Mouse (Mus musculus) limb, embryonic 10.5 days (tissue): ENCODE results near the gene Rap1a. TPM values are rescaled to one million over a fixed set of nuclear protein-coding genes. Genes with fewer than 3 reads are reported as not detected.
A peak's percentile ranks its signal among the peaks of the same experiment; 100 is the strongest.

Experiments
- DNase-seq: peaks from one replicate; pipeline ENCODE4 v3.0.0-alpha.2; 2017; ENCODE audit warnings: low spot score
- H3K27ac ChIP-seq: fragments of 300-500 bp; sonication (generic); 2 replicates; pipeline ENCODE4 v1.5.1; 2016; ENCODE audit warnings: mild to moderate bottlenecking
- H3K27me3 ChIP-seq: fragments of 300-500 bp; sonication (generic); 2 replicates; pipeline ENCODE4 v1.6.1; 2016; ENCODE audit warnings: low read depth, mild to moderate bottlenecking; ENCODE audit not compliant: poor library complexity, severe bottlenecking
- H3K36me3 ChIP-seq: fragments of 300-500 bp; sonication (generic); 2 replicates; pipeline ENCODE4 v1.6.1; 2016; ENCODE audit warnings: mild to moderate bottlenecking, moderate library complexity
- H3K4me1 ChIP-seq: fragments of 300-500 bp; sonication (generic); 2 replicates; pipeline ENCODE4 v1.6.1; 2016
- H3K4me3 ChIP-seq: fragments of 300-500 bp; sonication (generic); 2 replicates; pipeline ENCODE4 v1.5.1; 2016; ENCODE audit warnings: mild to moderate bottlenecking, moderate library complexity
- H3K9me3 ChIP-seq: fragments of 300-500 bp; sonication (generic); replicated peaks from 2 replicates; pipeline ENCODE4 v1.6.1; 2016; ENCODE audit warnings: mild to moderate bottlenecking
- WGBS: fragments of 180-500 bp; shearing (Covaris S2); methylation state at CpG from one replicate; pipeline ENCODE4 v1.1.7; 2016; 5-methylcytosine and 5-hydroxymethylcytosine counted together
- polyA plus RNA-seq: library from polyadenylated mRNA; unstranded; fragments of >200 nt; fragmentation: Nextera tagmentation; extraction: Ambion mirVana; gene quantifications from 2 replicates; pipeline ENCODE4 v1.2.1, GENCODE M21; 2016

Rap1a gene
- polyA plus RNA-seq, 1 experiment from 2014 or later: 71.6 TPM

GRCm38 (mm10) chr3:105737666-105738065 lies 63.5 kb downstream of the Rap1a start:
- 85% methylated on average over 3 of the region's 3 CpGs for WGBS
- no peaks in the 10 kb centered on the region for H3K9me3 ChIP-seq

GRCm38 (mm10) chr3:105737070-105737469 lies 64.1 kb downstream of the Rap1a start:
- no peak overlapping the region for H3K27ac ChIP-seq
- no peaks in the 10 kb centered on the region for H3K27me3 ChIP-seq
- H3K4me1 ChIP-seq: no peaks in the 10 kb centered on the region
- H3K36me3 ChIP-seq: peaks cover 44% of the 10 kb centered on the region
- H3K4me3 ChIP-seq: no peak overlapping the region
- 93% methylated on average over 7 of the region's 7 CpGs for WGBS
- H3K9me3 ChIP-seq: no peaks in the 10 kb centered on the region
- no peak for DNase-seq

More at GRCm38 (mm10) chr3:105737666-105738065, 63.5 kb downstream of the Rap1a start:
- Histone ChIP-seq H3K27me3 (no peaks in the 10 kb centered on the region), H3K36me3 (peaks cover 44% of the 10 kb centered on the region), H3K4me1 (no peaks in the 10 kb centered on the region), H3K4me3 (no peak overlapping the region), H3K27ac (no peak overlapping the region)
- DNase-seq: no peak

GRCm38 (mm10) chr3:105736148-105736547 lies 65.0 kb downstream of the Rap1a start:
- Histone ChIP-seq H3K27ac (no peak overlapping the region), H3K4me1 (no peaks in the 10 kb centered on the region), H3K27me3 (no peaks in the 10 kb centered on the region), H3K4me3 (no peak overlapping the region), H3K9me3 (no peaks in the 10 kb centered on the region), H3K36me3 (peaks cover 48% of the 10 kb centered on the region)
- DNase-seq: no peak
- 89% methylated on average over 1 of the region's 1 CpGs for whole genome bisulfite sequencing

- Histone ChIP-seq H3K27ac (no peak overlapping the region), H3K27me3 (no peaks in the 10 kb centered on the region), H3K9me3 (no peaks in the 10 kb centered on the region), H3K4me3 (no peak overlapping the region), H3K4me1 (no peaks in the 10 kb centered on the region), H3K36me3 (peaks cover 57% of the 10 kb centered on the region)
- DNase-seq: no peak
Observed at GRCm38 (mm10) chr3:105735285-105735684, 65.9 kb downstream of the Rap1a start.

GRCm38 (mm10) chr3:105733538-105733937 lies 67.6 kb downstream of the Rap1a start:
- Histone ChIP-seq H3K27me3 (no peaks in the 10 kb centered on the region), H3K9me3 (no peaks in the 10 kb centered on the region), H3K27ac (no peak overlapping the region), H3K4me3 (no peak overlapping the region), H3K36me3 (peaks cover 54% of the 10 kb centered on the region), H3K4me1 (no peaks in the 10 kb centered on the region)
- no peak for DNase-seq
- WGBS: 95% methylated on average over 4 of the region's 4 CpGs

- Histone ChIP-seq H3K27me3 (no peaks in the 10 kb centered on the region), H3K36me3 (peaks cover 42% of the 10 kb centered on the region), H3K27ac (no peak overlapping the region), H3K4me3 (no peak overlapping the region), H3K4me1 (no peaks in the 10 kb centered on the region), H3K9me3 (no peaks in the 10 kb centered on the region)
- DNase-seq: no peak
- 90% methylated on average over 4 of the region's 4 CpGs for WGBS
Observed at GRCm38 (mm10) chr3:105732360-105732759, 68.8 kb downstream of the Rap1a start.

GRCm38 (mm10) chr3:105726037-105726436 lies 75.1 kb downstream of the Rap1a start:
- Histone ChIP-seq H3K36me3 (peaks cover 9% of the 10 kb centered on the region), H3K4me1 (no peaks in the 10 kb centered on the region), H3K27ac (no peak overlapping the region), H3K9me3 (no peaks in the 10 kb centered on the region), H3K4me3 (no peak overlapping the region), H3K27me3 (no peaks in the 10 kb centered on the region)
- no peak for DNase-seq
- 5% methylated on average over 1 of the region's 1 CpGs for whole genome bisulfite sequencing

DNA sequence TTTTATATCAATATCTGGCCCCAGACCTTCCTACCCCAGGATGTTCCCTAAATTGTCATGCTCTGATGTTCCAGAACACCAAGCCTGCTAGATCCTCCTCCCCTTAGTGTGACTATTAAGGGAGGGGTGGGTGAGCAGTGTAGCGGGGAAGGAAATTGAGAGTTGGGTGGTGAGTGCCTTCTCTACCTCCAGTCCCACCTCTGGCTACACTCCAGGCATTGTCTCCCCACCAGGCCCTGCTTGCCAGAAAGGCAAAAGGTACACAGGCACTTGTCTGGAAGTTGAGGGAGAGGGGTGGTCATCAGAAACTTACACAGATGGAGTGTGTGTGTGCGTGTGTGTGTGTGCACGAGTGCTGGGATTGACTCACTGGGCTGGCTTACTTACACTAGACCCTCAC lies 78.6 kb downstream of the Rap1a start:
- Histone ChIP-seq H3K27me3 (no peaks in the 10 kb centered on the region), H3K4me1 (peaks cover 14% of the 10 kb centered on the region), H3K27ac (no peak overlapping the region), H3K9me3 (no peaks in the 10 kb centered on the region), H3K4me3 (no peak overlapping the region), H3K36me3 (no peaks in the 10 kb centered on the region)
- no peak for DNase-seq
- WGBS: 94% methylated on average over 3 of the region's 3 CpGs

- WGBS: 88% methylated on average over 2 of the region's 2 CpGs
- peaks cover 17% of the 10 kb centered on the region for H3K4me1 ChIP-seq
- no peaks in the 10 kb centered on the region for H3K36me3 ChIP-seq
- H3K27me3 ChIP-seq: no peaks in the 10 kb centered on the region
- H3K27ac ChIP-seq: no peak overlapping the region
- no peak for DNase-seq
- H3K4me3 ChIP-seq: no peak overlapping the region
- no peaks in the 10 kb centered on the region for H3K9me3 ChIP-seq
Observed at GRCm38 (mm10) chr3:105721681-105722201, 79.4 kb downstream of the Rap1a start.

DNA sequence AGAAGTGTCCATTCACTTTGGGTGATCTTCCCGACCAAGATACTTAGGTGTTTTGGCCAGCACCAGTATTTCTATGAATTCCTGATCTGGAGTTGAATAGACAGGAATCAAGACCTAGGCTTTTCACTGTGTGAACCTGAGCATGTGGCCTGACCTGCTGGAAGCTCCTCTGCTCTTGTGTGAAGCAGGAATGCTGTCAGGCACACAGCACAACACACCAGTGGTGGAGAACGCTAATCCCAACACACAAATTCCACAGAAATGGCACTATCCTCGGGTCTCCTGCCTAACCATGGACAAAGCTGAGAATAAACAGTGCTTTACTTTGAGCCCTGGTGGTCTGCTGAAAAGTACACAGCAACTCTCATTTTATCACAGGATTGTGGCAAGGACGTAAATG lies 80.6 kb downstream of the Rap1a start:
- H3K36me3 ChIP-seq: no peaks in the 10 kb centered on the region
- no peaks in the 10 kb centered on the region for H3K9me3 ChIP-seq
- no peak overlapping the region for H3K4me3 ChIP-seq
- H3K27me3 ChIP-seq: no peaks in the 10 kb centered on the region
- DNase-seq: no peak
- H3K27ac ChIP-seq: no peak overlapping the region
- 80% methylated on average over 4 of the region's 4 CpGs for WGBS
- H3K4me1 ChIP-seq: peaks cover 25% of the 10 kb centered on the region

- H3K4me3 ChIP-seq: no peak overlapping the region
- no peaks in the 10 kb centered on the region for H3K27me3 ChIP-seq
- H3K9me3 ChIP-seq: no peaks in the 10 kb centered on the region
- no peak overlapping the region for H3K27ac ChIP-seq
- no peaks in the 10 kb centered on the region for H3K36me3 ChIP-seq
- peaks cover 25% of the 10 kb centered on the region for H3K4me1 ChIP-seq
- WGBS: 85% methylated on average over 4 of the region's 4 CpGs
- DNase-seq: no peak
Observed at GRCm38 (mm10) chr3:105719979-105720378, 81.2 kb downstream of the Rap1a start.

DNA sequence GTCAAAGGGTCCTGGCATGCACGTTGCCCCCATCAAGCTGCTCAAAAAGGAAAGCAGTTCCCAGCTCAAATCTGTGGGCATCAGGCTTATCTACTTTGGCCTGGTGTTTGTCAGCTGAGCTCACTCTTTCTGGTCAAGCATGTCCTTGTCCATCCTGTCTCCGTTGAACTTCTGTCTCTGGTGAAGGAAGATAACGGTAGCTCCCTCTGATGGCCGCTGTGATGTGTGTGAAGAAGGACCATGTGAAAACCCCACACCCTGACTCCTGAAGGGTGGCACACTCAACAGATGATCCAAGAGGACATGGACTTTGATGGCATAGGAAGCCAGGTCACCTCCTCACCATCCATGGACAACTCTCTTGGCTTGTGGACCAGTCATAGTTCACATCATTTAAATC lies 82.4 kb downstream of the Rap1a start:
- Histone ChIP-seq H3K27ac (no peak overlapping the region), H3K4me1 (peaks cover 37% of the 10 kb centered on the region), H3K4me3 (no peak overlapping the region), H3K9me3 (no peaks in the 10 kb centered on the region), H3K36me3 (no peaks in the 10 kb centered on the region), H3K27me3 (no peaks in the 10 kb centered on the region)
- 45% methylated on average over 4 of the region's 4 CpGs for WGBS
- DNase-seq: no peak

GRCm38 (mm10) chr3:105717856-105718555 lies 83.1 kb downstream of the Rap1a start:
- no peak for DNase-seq
- Histone ChIP-seq H3K27me3 (no peaks in the 10 kb centered on the region), H3K4me1 (peaks cover 42% of the 10 kb centered on the region), H3K4me3 (no peak overlapping the region), H3K27ac (peak overlapping the region; percentile 21; the same call in 1 of the 2 replicates), H3K36me3 (no peaks in the 10 kb centered on the region), H3K9me3 (no peaks in the 10 kb centered on the region)
- WGBS: 63% methylated on average over 11 of the region's 11 CpGs
